Mouse (Mus musculus) c-Kit-negative CD71-positive TER-119-positive erythroid progenitor cells, embryonic 14.5 days (primary cell): ENCODE data around the gene Cep83.
A peak's percentile ranks its signal among the peaks of the same experiment; 100 is the strongest.
"Not testable (repeated sequence)": the region's sequence is repeated elsewhere in the genome, so short reads cannot be mapped to it uniquely, and the experiment has no call there.

ENCODE experiments used
- DNase-seq: peaks from one replicate; pipeline ENCODE4 v3.0.0-alpha.2; 2013; ENCODE audit warnings: low read depth, low spot score

The Cep83 gene

DNA sequence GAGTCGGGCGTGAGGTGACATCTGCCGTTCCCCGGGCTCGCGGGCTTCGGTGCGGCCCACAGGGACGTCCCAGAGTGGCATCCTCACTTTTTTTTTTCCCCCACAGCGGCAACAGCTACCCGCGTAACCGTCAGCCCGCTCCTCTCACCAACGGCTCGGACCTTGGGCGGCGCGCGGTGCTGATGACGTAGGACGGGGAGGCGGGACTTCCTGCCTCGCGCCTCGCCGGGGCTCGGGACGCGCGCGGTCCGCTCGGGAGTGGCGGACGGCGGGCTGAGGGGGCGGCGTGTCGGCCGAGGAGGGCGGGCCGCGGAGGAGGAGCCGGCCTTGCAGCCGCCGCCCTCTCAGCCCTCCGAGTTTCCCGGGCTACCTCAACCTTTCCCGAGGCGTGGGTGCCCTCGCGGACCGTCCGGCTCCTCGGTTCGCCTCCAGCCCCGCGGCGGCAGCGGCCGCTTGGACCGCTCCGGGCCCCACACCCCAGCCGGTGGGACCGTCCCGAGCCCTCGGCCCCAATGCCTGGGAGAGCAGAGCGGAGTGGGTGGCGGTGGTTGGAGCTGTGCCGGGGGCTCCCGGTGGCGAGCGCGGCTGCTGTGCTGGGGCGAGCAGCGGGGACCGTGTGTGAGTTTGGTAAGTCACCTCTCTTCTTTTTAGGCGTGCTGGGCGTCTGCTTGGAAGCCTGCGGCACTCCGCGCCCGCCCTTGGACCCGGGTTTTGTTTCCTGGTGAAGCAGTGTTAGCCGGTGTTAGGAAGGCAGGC, at the start of gene Cep83:
Gene Cep83 (plus strand): TSS at position 235 of the 756 bp plus-strand sequence.
- DNase-seq: peak; percentile 90

DNA sequence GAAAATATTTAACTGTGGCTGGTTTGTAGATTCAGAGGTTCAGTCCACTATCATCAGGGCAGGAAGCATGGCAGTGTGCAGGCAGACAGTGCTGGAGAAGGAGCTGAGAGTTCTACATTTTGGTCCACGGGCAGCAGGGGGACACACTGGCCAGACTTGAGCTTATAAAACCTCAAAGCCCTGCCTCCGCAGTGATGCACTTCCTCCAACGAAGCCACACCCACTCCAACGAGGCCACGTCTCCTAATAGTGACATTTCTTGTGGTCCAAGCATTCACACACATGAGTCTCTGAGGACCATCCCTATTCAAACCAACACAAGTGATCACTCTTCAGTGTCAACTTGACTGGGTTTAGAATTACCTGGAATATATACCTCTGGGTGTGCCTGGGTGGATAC, 49.2 kb upstream of the Cep83 start:
- no peak for DNase-seq

DNA sequence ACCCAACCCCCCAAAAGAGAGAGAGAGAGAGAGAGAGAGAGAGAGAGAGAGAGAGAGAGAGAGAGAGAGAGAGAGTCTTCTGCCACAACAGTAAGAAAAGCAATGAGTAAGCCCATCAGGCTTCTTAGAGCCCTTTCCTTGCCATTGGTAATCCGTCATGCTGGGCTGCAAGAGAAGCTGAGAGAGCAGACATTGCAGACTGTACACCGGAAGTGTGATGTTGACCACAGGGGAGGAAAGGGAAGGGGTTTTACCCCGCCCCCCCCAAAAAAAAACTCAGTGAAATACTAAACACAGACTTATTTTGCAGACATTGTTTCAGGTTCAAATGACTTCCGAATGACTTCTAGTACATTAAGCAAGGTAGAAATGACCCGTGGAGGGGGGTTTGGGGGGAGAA, 48.4 kb upstream of the Cep83 start:
- DNase-seq: no peak

GRCm38 (mm10) chr10:94664036-94664435, 24.4 kb upstream of the Cep83 start:
- DNase-seq: no peak

- DNase-seq: no peak
Measured at GRCm38 (mm10) chr10:94664455-94664854, 24.0 kb upstream of the Cep83 start.

DNA sequence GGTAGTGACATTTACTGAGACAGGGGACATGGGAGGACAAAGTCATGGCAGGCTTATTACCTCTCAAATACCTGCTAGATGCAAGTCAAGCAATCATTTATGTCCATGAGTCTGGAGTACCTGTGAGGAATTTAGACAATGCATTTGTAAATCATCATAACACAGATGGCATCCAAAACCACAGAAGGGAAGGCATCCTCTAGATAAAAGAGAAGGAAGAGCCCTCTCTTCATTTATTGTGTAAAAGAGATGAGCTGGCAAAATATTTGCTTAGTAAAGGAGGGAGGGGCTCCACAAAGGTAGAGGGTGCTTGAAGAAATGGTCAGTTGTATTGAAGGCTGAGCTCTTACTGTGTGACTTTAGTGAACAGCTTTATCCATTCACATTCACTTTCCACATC, 20.3 kb upstream of the Cep83 start:
- no peak for DNase-seq

GRCm38 (mm10) chr10:94687801-94688419, 544 bp upstream of the Cep83 start:
- DNase-seq: peak; percentile 55

GRCm38 (mm10) chr10:94689176-94689510, 689 bp downstream of the Cep83 start:
- no peak for DNase-seq

GRCm38 (mm10) chr10:94690376-94690775, 1.9 kb downstream of the Cep83 start:
- DNase-seq: no peak

GRCm38 (mm10) chr10:94692163-94692562, 3.7 kb downstream of the Cep83 start:
- DNase-seq: no peak

DNA sequence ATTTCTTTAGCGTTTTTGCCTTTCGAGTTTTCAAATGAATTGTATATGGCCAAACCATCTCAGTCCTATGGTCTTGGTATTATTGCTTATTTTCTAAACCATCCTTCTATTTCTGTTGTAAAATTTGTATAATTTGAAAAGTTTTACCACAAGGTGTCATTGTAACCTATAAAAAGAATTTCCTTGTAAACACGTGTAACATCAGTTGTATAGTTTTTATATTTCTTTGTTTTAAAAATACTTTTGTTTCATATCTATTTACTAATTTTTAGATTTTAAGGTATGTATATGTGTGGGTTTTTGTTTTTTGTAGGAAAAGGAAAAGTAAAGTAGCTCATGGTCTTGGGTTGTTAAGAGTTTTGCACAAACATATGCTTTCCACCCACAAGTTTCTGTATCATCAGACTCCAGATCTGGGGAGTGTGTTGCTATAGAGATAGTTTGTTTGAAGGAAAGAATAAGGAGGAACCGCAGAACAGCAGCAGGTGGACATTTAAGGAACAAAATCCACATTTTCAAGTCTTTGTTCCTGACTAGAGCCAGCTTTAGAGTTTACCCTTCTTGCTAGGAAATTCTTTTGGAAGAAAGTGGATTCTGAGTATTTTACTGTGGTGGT, 17.3 kb downstream of the Cep83 start:
- DNase-seq: no peak

- no peak for DNase-seq
Measured at GRCm38 (mm10) chr10:94706695-94707094, 18.2 kb downstream of the Cep83 start.

- no peak for DNase-seq
Measured at GRCm38 (mm10) chr10:94709622-94710319, 21.3 kb downstream of the Cep83 start.

DNA sequence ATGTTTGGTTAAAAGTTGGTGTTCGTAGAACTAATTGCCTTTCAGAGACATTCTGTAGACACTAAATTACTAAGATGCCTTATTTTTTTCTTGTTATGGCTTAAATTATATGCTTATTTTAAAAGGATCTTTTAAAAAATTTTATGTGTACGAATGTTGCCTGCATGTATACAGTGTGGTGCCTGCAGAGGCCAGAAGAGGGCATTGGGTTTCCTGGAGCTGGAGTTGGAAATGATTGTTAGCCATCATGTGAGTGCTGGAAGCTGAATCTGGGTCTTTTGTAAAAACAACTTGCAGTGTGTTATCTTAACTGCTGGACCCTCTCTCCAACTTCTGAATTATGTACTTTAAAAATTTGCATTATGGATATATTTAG, 21.9 kb downstream of the Cep83 start:
- no peak for DNase-seq

DNA sequence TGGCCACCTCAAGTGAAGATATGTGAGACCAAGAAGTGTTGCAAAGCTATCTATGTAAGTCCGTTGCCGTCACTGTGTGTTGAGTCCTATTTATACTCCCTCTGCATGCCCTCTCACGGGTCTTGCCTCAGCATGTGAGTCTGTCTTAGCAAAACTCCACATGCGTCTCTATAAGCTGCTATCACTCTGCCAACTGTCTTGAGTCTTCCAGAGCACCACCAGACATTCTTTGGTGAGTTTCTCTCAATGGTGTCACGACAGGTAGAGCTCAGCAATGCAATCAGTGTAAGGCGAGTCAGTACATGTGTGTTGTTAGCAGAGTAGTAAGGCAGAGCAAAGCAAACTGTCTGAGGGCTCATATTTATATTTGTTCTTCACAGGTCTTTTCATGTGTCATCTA, 31.8 kb downstream of the Cep83 start:
- no peak for DNase-seq

- not testable (repeated sequence) for DNase-seq
Measured at GRCm38 (mm10) chr10:94728053-94728452, 39.6 kb downstream of the Cep83 start.

DNA sequence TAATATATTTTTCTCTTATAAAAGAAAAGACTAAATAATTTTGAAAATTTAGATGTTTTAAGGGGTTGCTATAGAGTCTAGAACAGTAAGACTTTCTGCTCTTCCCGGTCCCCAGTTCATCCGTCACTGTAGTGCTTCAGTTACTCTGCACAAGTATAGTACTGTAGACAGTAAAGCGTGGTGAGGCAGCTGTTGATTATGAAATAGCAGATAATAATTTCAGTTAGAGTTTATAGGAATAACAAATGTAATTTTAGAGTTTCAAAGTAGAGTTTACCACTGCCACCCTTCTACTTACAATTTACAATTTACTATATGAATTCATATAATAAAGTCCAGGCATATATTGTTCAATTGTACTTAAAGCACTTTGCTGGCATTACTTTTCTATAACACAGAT, 42.0 kb downstream of the Cep83 start:
- DNase-seq: no peak

GRCm38 (mm10) chr10:94734829-94735228, 46.4 kb downstream of the Cep83 start:
- no peak for DNase-seq

DNA sequence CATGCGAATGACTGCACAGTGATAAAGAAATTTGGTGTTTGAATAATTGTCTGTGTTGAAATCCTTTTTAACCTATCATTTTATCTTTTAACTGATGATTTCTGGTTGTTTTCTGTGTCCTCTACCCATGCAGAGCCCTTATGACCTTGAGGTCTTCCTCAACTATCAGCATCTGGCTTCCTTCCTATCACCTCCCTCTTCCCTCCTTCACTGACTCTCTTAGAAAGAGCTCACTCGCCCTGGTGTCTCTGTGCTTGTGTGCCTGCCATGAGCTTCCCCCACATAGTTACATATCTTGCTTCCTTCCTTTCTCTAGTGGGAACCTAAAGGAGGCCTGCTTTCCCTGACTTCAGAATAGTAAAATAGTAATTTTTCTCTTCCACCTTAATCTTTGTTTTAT, 51.8 kb downstream of the Cep83 start:
- no peak for DNase-seq

- DNase-seq: no peak
Measured at GRCm38 (mm10) chr10:94741459-94741858, 53.0 kb downstream of the Cep83 start.

GRCm38 (mm10) chr10:94747011-94747410, 58.6 kb downstream of the Cep83 start:
- DNase-seq: no peak

GRCm38 (mm10) chr10:94771496-94771895, 83.0 kb downstream of the Cep83 start:
- DNase-seq: no peak

- no peak for DNase-seq
Measured at GRCm38 (mm10) chr10:94777576-94777975, 89.1 kb downstream of the Cep83 start.
